Mouse (Mus musculus): ENCODE measurements at regions not wholly inside any gene's neighbourhood (a gene's known extent, or its start where the extent isn't known, plus 50 kb on each side); places are given as distances from the start of the nearest gene placed in this dataset.

GRCm38 (mm10) chr7:54633930-54634329 is 201.4 kb upstream of the Luzp2 start:
- Histone ChIP-seq H3K27me3 (replicated peaks; ENCODE audit: control insufficient read depth, insufficient read depth, low read length) (no peaks in the 10 kb centered on the region), H3K9me3 (replicated peaks; ENCODE audit: control insufficient read depth, low read length) (no peaks in the 10 kb centered on the region), H3K4me3 (ENCODE audit: low read depth, low read length) (no peak overlapping the region), H3K27ac (ENCODE audit: low read depth, low read length) (no peak overlapping the region), H3K36me3 (ENCODE audit: control insufficient read depth, insufficient read depth, low read length) (no peaks in the 10 kb centered on the region), H3K4me2 (ENCODE audit: low read length) (no peak overlapping the region), H3K4me1 (ENCODE audit: control insufficient read depth, insufficient read depth, low read length) (no peaks in the 10 kb centered on the region), H3K9ac (ENCODE audit: low read length) (no peak overlapping the region)
- WGBS, result 58% methylated on average over 6 of the region's 6 CpGs
- peak; percentile 85; the same call in 1 of the 2 replicates for ATAC-seq
- DNase-seq (ENCODE audit: low spot score), result peak; percentile 84

GRCm38 (mm10) chr7:54634348-54635035 is 200.8 kb upstream of the Luzp2 start:
- H3K9me3 ChIP-seq (replicated peaks; ENCODE audit: control insufficient read depth, low read length), result no peaks in the 10 kb centered on the region
- DNase-seq (ENCODE audit: low spot score), result peak; percentile 81
- 66% methylated on average over 10 of the region's 10 CpGs for WGBS
- no peak overlapping the region for H3K4me3 ChIP-seq (ENCODE audit: low read depth, low read length)
- H3K9ac ChIP-seq (ENCODE audit: low read length), result no peak overlapping the region
- no peaks in the 10 kb centered on the region for H3K4me1 ChIP-seq (ENCODE audit: control insufficient read depth, insufficient read depth, low read length)
- H3K36me3 ChIP-seq (ENCODE audit: control insufficient read depth, insufficient read depth, low read length), result no peaks in the 10 kb centered on the region
- no peaks in the 10 kb centered on the region for H3K27me3 ChIP-seq (replicated peaks; ENCODE audit: control insufficient read depth, insufficient read depth, low read length)
- H3K4me2 ChIP-seq (ENCODE audit: low read length), result no peak overlapping the region
- ATAC-seq, result peak; percentile 82; the same call in 1 of the 2 replicates
- H3K27ac ChIP-seq (ENCODE audit: low read depth, low read length), result peak overlapping the region; percentile 49; the same call in 1 of the 2 replicates

DNA sequence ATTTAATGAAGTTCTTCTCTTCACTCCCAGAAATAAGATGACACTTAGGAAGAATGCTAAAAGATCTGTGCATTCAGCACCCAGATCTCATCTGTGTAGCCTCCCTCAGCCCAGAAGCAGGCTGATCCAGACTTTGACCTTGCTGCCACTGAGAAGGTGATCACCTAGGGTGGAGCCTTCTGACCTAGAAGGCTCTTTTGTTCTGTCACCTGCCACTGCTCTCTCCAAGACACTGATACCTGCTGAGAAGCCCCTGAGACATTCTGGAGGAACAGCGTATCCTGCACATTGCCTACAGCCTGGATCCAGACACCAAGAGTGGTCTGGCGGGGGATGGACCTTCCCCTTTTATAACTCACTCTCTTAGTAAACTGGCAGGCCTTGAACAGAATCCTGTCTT is 190.0 kb upstream of the Luzp2 start:
- 86% methylated on average over 2 of the region's 2 CpGs for WGBS
- Histone ChIP-seq H3K4me2 (ENCODE audit: low read length) (no peak overlapping the region), H3K9me3 (replicated peaks; ENCODE audit: control insufficient read depth, low read length) (no peaks in the 10 kb centered on the region)

GRCm38 (mm10) chr7:54649025-54649424 is 186.3 kb upstream of the Luzp2 start:
- H3K9ac ChIP-seq (ENCODE audit: low read length), result no peak overlapping the region
- 65% methylated on average over 1 of the region's 1 CpGs for WGBS
- H3K9me3 ChIP-seq (replicated peaks; ENCODE audit: control insufficient read depth, low read length), result no peaks in the 10 kb centered on the region
- H3K27me3 ChIP-seq (replicated peaks; ENCODE audit: control insufficient read depth, insufficient read depth, low read length), result no peaks in the 10 kb centered on the region
- no peak overlapping the region for H3K27ac ChIP-seq (ENCODE audit: low read depth, low read length)
- ATAC-seq (peak; percentile 70; the same call in 1 of the 2 replicates), DNase-seq (ENCODE audit: low spot score) (peak; percentile 30)
- H3K4me3 ChIP-seq (ENCODE audit: low read depth, low read length), result no peak overlapping the region
- H3K4me1 ChIP-seq (ENCODE audit: control insufficient read depth, insufficient read depth, low read length), result 0 out of 2 replicates have a peak, but pooled peaks cover 5% of the 10 kb centered on the region
- H3K4me2 ChIP-seq (ENCODE audit: low read length), result no peak overlapping the region
- H3K36me3 ChIP-seq (ENCODE audit: control insufficient read depth, insufficient read depth, low read length), result no peaks in the 10 kb centered on the region

More for the DNA sequence above, 190.0 kb upstream of the Luzp2 start:
- H3K27ac ChIP-seq (ENCODE audit: low read depth, low read length), result no peak overlapping the region
- H3K4me3 ChIP-seq (ENCODE audit: low read depth, low read length), result no peak overlapping the region
- no peaks in the 10 kb centered on the region for H3K27me3 ChIP-seq (replicated peaks; ENCODE audit: control insufficient read depth, insufficient read depth, low read length)
- no peaks in the 10 kb centered on the region for H3K36me3 ChIP-seq (ENCODE audit: control insufficient read depth, insufficient read depth, low read length)
- DNase-seq (ENCODE audit: low spot score), result no peak
- 0 out of 2 replicates have a peak, but pooled peaks cover 5% of the 10 kb centered on the region for H3K4me1 ChIP-seq (ENCODE audit: control insufficient read depth, insufficient read depth, low read length)
- no peak overlapping the region for H3K9ac ChIP-seq (ENCODE audit: low read length)
- no peak for ATAC-seq
